Mouse (Mus musculus) bone marrow, adult 2 months (tissue): Measurements from ENCODE around the gene Otud7b. TPM values are rescaled to one million over a fixed set of nuclear protein-coding genes. Genes with fewer than 3 reads are reported as not detected.
A peak's percentile ranks its signal among the peaks of the same experiment; 100 is the strongest.
"Not testable (repeated sequence)": the region's sequence is repeated elsewhere in the genome, so short reads cannot be mapped to it uniquely, and the experiment has no call there.

Experiments used
- H3K27ac ChIP-seq: fragments of 200-500 bp; 2 replicates; pipeline ENCODE4 v1.5.1; 2012; ENCODE audit warnings: low read depth, mild to moderate bottlenecking, control low read depth, inconsistent platforms, low read length; ENCODE audit not compliant: control insufficient read depth, poor library complexity, insufficient read depth
- H3K4me1 ChIP-seq: fragments of 200-500 bp; 2 replicates; pipeline ENCODE4 v1.6.1; 2011; ENCODE audit warnings: low read length; ENCODE audit not compliant: control insufficient read depth, insufficient read depth
- H3K4me3 ChIP-seq: fragments of 200-500 bp; replicated peaks from 2 replicates; pipeline ENCODE3; 2011; ENCODE audit warnings: mild to moderate bottlenecking, low read depth, low read length, control low read depth; ENCODE audit not compliant: control insufficient read depth
- CTCF ChIP-seq: fragments of 200-500 bp; IDR thresholded peaks from 2 replicates; pipeline ENCODE4 v1.5.1; 2011; ENCODE audit warnings: low read length, control low read depth; ENCODE audit not compliant: control insufficient read depth, insufficient read depth
- POLR2A ChIP-seq: fragments of 200-500 bp; IDR thresholded peaks from 2 replicates; pipeline ENCODE4 v1.6.1; 2011; ENCODE audit warnings: low read depth, mild to moderate bottlenecking, control low read depth, low read length, borderline replicate concordance; ENCODE audit not compliant: control insufficient read depth
- WGBS: fragments of 180-500 bp; shearing (Covaris S2); methylation state at CpG from one replicate; pipeline ENCODE4 v1.1.7; 2018; 5-methylcytosine and 5-hydroxymethylcytosine counted together
- polyA plus RNA-seq: library from polyadenylated mRNA; stranded (reverse); fragments of >200 nt; gene quantifications from 2 replicates; pipeline ENCODE4 v1.2.4, GENCODE M21; 2011; ENCODE audit warnings: low replicate concordance; ENCODE audit not compliant: missing spikeins, insufficient read depth, insufficient read length

Otud7b gene
- polyA plus RNA-seq, 1 experiment, result 22.2 TPM

DNA sequence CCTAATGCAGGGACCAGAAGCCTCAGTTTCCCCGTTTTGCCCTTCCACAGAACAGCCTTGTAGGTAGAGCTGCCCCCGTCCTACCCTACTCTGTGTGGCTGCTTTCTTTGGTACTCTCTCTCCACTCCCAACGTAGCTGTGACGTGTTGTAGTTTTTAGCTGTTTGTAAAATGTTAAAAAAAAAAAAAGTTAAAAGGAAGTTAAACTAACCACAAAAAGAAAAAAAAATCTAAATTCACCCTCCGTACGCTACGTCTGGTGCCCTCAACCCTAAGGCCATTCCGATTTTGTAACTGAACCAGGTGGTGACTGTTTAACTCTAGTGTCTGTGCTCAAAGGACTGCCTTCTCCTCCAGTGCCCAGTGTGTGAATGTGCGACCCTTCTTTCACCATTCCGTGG, 90.6 kb downstream of the Otud7b start:
- Histone ChIP-seq H3K27ac (no peak overlapping the region), H3K4me3 (no peak overlapping the region), H3K4me1 (peaks cover 4% of the 10 kb centered on the region)
- TF ChIP-seq POLR2A, result no peak
- no peak for TF ChIP-seq CTCF
- WGBS, result 21% methylated on average over 10 of the region's 10 CpGs

DNA sequence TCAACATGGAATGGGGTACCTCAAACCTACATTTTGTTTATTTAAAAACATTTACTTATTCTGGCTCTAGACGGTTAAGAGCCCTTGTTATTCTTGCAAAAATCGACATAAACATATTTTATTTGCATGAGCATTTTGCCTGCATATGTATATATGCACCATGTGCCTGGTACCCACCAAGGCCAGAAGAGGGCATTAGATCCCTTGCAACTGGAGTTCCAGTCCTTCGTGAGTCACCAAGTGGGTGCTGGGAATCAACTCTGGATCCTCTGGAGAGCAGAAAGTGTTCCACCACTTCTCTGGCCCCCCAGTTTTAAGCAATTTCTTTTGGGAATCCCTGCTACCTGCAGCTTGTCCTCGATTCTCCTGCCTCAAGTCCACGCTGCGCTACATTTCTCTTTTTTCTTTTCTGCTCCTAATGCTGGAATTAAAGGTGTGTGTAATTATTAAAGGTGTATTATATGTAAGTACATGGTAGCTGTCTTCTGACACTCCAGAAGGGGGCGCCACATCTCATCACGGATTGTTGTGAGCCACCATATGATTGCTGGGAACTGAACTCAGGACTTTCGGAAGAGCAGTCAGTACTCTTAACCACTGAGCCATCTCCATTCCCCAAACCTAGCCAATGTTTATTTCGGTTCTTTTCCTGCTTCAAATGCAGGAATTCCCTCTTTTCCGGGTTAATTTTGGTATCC, 91.4 kb downstream of the Otud7b start:
- peaks cover 4% of the 10 kb centered on the region for H3K4me1 ChIP-seq
- no peak overlapping the region for H3K4me3 ChIP-seq
- H3K27ac ChIP-seq, result no peak overlapping the region
- 91% methylated on average over 11 of the region's 11 CpGs for WGBS
- TF ChIP-seq POLR2A (no peak), CTCF (no peak)

DNA sequence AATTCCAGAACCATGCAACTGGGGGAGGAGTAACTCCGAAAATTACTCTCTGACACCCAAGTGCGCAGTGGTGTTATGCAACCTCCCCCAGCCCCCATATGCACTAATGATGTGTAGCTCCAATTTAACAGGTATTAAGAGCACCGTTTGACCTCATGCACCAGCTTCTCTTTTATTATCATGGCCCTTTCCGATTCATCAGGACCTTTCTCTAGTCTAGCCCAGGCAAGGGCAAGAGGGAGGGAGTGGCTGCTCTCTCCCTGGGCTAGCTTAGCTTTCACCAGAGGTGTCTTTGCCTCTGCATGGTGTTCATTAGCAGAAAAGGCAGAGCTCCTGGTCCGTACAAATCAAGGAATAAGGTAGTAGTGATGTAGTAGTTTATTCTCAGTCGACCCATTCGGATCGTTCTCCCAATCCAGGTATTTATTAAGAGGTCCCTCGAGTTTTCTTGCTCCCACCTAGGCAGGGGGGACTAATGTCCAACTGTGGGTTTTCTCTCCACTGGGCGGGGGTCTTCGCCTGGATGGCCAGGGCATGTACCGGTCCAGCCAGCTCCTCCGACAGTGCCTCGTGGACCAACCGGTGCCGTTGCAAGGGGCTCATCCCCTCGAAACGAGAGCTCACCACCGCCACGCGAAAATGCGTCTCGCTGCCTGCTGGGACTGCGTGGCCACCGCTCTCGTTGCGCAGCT, 92.3 kb downstream of the Otud7b start:
- peak overlapping the region; percentile 90 for H3K4me3 ChIP-seq
- peak overlapping the region; percentile 74 for H3K27ac ChIP-seq
- TF ChIP-seq CTCF (no peak), POLR2A (peak; percentile 5; the same call in 1 of the 2 replicates)
- peaks cover 4% of the 10 kb centered on the region for H3K4me1 ChIP-seq
- WGBS, result 18% methylated on average over 27 of the region's 27 CpGs

DNA sequence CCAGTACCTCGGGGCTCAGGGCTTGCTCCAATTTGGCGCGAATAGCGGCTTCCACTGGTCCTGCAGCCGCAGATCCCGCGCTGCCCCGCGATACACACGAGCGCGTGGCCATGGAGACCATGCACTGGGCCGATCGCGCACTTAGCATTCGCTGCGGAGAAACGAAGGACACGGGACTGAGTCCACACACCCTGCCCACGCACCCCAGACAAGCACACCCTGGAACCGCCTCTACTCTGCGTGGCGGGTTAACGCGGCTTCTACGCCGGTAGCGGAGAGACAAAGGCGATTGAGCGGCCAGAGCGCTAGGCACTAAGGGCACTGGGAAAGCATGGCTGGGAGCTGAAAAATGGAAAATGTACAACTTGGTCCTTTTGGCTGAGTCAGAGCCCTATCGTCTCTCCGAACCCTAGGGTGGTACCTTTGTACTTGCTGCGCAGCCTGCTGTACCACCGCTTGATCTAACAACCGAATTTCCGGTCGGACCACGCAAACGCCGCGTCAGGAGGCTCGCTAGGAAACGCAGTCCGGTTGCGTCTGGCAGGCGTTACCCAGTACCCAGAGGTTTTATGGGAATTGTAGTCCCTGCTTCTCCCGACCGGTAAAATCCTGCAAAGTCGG, 92.9 kb downstream of the Otud7b start:
- Histone ChIP-seq H3K4me1 (peaks cover 4% of the 10 kb centered on the region), H3K27ac (peak overlapping the region; percentile 74), H3K4me3 (peak overlapping the region; percentile 90)
- TF ChIP-seq CTCF (no peak), POLR2A (peak; percentile 80)
- WGBS, result under 1% methylated on average over 50 of the region's 50 CpGs

DNA sequence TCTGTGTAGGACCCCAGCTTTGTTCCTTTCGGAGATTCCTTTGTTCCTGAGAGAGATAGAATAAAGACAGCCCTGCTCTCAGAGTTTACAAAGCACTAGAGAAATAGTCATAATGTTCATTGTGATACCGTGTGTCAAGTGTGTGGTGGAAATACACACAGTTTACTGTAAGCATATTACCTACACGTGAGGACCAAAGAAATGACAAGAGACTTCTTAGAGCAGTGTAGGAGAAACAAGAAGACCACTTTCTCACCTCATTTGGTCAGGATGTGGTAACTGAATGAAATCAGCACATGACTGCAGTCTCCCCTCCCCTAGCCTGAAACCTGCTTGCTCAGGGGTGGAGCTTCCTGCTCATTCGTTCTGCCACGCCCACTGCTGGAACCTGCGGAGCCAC, 93.9 kb downstream of the Otud7b start:
- no peak overlapping the region for H3K27ac ChIP-seq
- under 1% methylated on average over 6 of the region's 6 CpGs for WGBS
- H3K4me1 ChIP-seq, result peaks cover 4% of the 10 kb centered on the region
- H3K4me3 ChIP-seq, result no peak overlapping the region
- TF ChIP-seq POLR2A (no peak), CTCF (no peak)

DNA sequence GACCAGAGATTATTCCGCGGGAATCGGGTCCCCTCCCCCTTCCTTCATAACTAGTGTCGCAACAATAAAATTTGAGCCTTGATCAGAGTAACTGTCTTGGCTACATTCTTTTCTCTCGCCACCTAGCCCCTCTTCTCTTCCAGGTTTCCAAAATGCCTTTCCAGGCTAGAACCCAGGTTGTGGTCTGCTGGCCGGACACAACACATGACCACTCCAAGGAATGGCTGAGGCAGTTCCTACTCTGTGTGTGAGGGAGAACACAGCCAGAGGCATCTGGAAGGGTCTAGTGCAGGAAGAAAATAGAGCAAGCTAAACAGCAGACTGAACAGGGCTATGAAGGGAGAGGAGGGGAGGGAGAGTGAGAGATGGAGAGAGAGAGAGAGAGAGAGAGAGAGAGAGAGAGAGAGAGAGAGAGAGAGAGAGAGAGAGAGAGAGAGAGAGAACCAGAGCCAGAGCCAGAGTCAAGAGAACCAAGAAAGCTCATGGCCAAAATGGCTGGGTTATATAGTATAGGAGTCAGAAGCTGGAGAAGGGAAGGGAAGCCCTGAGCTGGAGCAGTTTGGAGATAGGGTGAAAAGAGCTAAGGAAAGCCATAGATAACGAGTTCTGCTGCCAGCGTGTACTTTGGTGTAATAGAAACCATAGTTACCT, 94.4 kb downstream of the Otud7b start:
- not testable (repeated sequence) for H3K4me1 ChIP-seq, H3K4me3 ChIP-seq, H3K27ac ChIP-seq
- 22% methylated on average over 8 of the region's 8 CpGs for WGBS

DNA sequence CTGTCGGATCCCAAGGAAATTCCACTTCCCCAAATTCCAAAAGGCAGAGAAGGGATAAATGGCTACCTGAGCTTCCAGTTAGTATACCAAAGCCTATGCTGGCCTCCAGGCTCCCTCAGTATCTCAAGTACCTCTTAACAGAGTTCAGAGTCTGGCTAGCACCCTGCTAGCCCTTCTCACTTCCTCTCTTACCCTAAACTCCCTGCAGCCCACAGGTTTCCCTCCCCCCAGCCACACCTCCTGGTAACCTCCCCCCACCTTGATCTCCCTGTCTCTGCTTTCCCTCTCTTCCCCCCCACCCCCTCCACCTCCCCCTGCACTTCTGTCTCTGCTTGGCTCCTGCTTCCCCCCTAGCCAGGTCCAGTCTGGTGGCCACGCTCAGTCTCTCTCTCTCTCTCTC, 95.4 kb downstream of the Otud7b start:
- TF ChIP-seq POLR2A (no peak), CTCF (no peak)
- WGBS, result 53% methylated on average over 2 of the region's 2 CpGs
- H3K4me3 ChIP-seq, result no peak overlapping the region
- peaks cover 4% of the 10 kb centered on the region for H3K4me1 ChIP-seq
- H3K27ac ChIP-seq, result no peak overlapping the region

DNA sequence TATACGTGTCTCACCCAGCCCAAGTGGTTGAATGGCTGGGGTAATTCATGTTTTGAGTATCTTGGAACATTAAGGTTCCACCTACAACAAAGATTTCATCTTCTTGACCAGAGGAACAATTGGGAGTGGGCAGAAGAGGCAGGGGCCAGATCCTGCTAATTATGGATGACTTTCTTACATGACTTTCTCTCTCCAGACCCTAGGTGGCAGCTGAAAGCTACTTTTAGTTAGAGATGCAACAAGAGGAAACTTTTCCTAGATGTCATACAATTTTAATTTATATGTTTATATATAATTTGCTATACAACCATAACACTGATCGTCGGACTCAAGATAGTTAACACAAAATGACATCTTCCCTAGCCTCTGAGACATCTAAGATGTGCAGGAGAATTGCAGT, 103.5 kb downstream of the Otud7b start:
- Histone ChIP-seq H3K27ac (no peak overlapping the region), H3K4me3 (no peak overlapping the region), H3K4me1 (no peaks in the 10 kb centered on the region)
- TF ChIP-seq CTCF (no peak), POLR2A (no peak)
- 65% methylated on average over 3 of the region's 3 CpGs for WGBS
